Mouse (Mus musculus): Measurements from ENCODE around the gene Adam1b. TPM values are rescaled to one million over a fixed set of nuclear protein-coding genes. Genes with fewer than 3 reads are reported as not detected.
A peak's percentile ranks its signal among the peaks of the same experiment; 100 is the strongest.
"Not testable (repeated sequence)": the region's sequence is repeated elsewhere in the genome, so short reads cannot be mapped to it uniquely, and the experiment has no call there.

The Adam1b gene
- total and polyA plus RNA-seq, 2 experiments from 2014 or later = 0.14 TPM; not detected in 1

GRCm38 (mm10) chr5:121525774-121526450 is 22.7 kb upstream of the Adam1b start:
- no peak for TF ChIP-seq EP300 (IDR thresholded peaks at IDR 0.05; ENCODE audit: low read depth)
- no peak for TF ChIP-seq CTCF (IDR thresholded peaks at IDR 0.05; ENCODE audit: low read depth)
- 73% methylated on average over 14 of the region's 14 CpGs for WGBS
- ATAC-seq (ENCODE audit: insufficient read depth, low read depth) (peak; percentile 68), DNase-seq (ENCODE audit: low spot score) (peak; percentile 16)
- H3K9me3 ChIP-seq (replicated peaks; ENCODE audit: control insufficient read depth, low read length) = no peaks in the 10 kb centered on the region
- H3K4me1 ChIP-seq (ENCODE audit: control insufficient read depth, insufficient read depth) = no peaks in the 10 kb centered on the region
- no peak overlapping the region for H3K9ac ChIP-seq (replicated peaks; ENCODE audit: low read depth, low read length)
- no peak overlapping the region for H3K4me2 ChIP-seq (ENCODE audit: low read depth, low read length)
- H3K27me3 ChIP-seq (ENCODE audit: control insufficient read depth, insufficient read depth, low read length) = no peaks in the 10 kb centered on the region
- H3K4me3 ChIP-seq (ENCODE audit: low read depth, low read length) = no peak overlapping the region
- no peak overlapping the region for H3K27ac ChIP-seq (ENCODE audit: low read depth)
- peaks cover 84% of the 10 kb centered on the region for H3K36me3 ChIP-seq (replicated peaks; ENCODE audit: control insufficient read depth, insufficient read depth, low read length)

GRCm38 (mm10) chr5:121519758-121520157 is 16.5 kb upstream of the Adam1b start:
- not testable (repeated sequence) for H3K9me3 ChIP-seq (replicated peaks; ENCODE audit: control insufficient read depth, low read length); H3K4me2 ChIP-seq (ENCODE audit: low read depth, low read length); DNase-seq (ENCODE audit: low spot score); H3K4me3 ChIP-seq (ENCODE audit: low read depth, low read length); ATAC-seq (ENCODE audit: insufficient read depth, low read depth); H3K27ac ChIP-seq (ENCODE audit: low read depth); H3K4me1 ChIP-seq (ENCODE audit: control insufficient read depth, insufficient read depth); H3K9ac ChIP-seq (replicated peaks; ENCODE audit: low read depth, low read length); H3K27me3 ChIP-seq (ENCODE audit: control insufficient read depth, insufficient read depth, low read length)
- H3K36me3 ChIP-seq (replicated peaks; ENCODE audit: control insufficient read depth, insufficient read depth, low read length) = peaks cover 31% of the 10 kb centered on the region
- 89% methylated on average over 11 of the region's 17 CpGs for WGBS

- no peak overlapping the region for H3K9ac ChIP-seq (replicated peaks; ENCODE audit: low read depth, low read length)
- H3K36me3 ChIP-seq (replicated peaks; ENCODE audit: control insufficient read depth, insufficient read depth, low read length) = peaks cover 23% of the 10 kb centered on the region
- no peak for DNase-seq (ENCODE audit: low spot score)
- H3K4me3 ChIP-seq (ENCODE audit: low read depth, low read length) = no peak overlapping the region
- TF ChIP-seq CTCF (IDR thresholded peaks at IDR 0.05; ENCODE audit: low read depth) = no peak
- TF ChIP-seq EP300 (IDR thresholded peaks at IDR 0.05; ENCODE audit: low read depth) = no peak
- no peak overlapping the region for H3K4me2 ChIP-seq (ENCODE audit: low read depth, low read length)
- ATAC-seq (ENCODE audit: insufficient read depth, low read depth) = no peak
- 87% methylated on average over 9 of the region's 9 CpGs for WGBS
- H3K4me1 ChIP-seq (ENCODE audit: control insufficient read depth, insufficient read depth) = no peaks in the 10 kb centered on the region
- H3K27ac ChIP-seq (ENCODE audit: low read depth) = no peak overlapping the region
- no peaks in the 10 kb centered on the region for H3K27me3 ChIP-seq (ENCODE audit: control insufficient read depth, insufficient read depth, low read length)
- H3K9me3 ChIP-seq (replicated peaks; ENCODE audit: control insufficient read depth, low read length) = no peaks in the 10 kb centered on the region
These were observed 15.7 kb upstream of the Adam1b start for GRCm38 (mm10) chr5:121518983-121519382.

GRCm38 (mm10) chr5:121510009-121510408 is 6.8 kb upstream of the Adam1b start:
- TF ChIP-seq EP300 (IDR thresholded peaks at IDR 0.05; ENCODE audit: low read depth) (no peak), CTCF (IDR thresholded peaks at IDR 0.05; ENCODE audit: low read depth) (no peak)
- Histone ChIP-seq H3K9me3 (replicated peaks; ENCODE audit: control insufficient read depth, low read length) (no peaks in the 10 kb centered on the region), H3K9ac (replicated peaks; ENCODE audit: low read depth, low read length) (no peak overlapping the region), H3K27me3 (ENCODE audit: control insufficient read depth, insufficient read depth, low read length) (no peaks in the 10 kb centered on the region), H3K4me3 (ENCODE audit: low read depth, low read length) (no peak overlapping the region), H3K27ac (ENCODE audit: low read depth) (no peak overlapping the region), H3K36me3 (replicated peaks; ENCODE audit: control insufficient read depth, insufficient read depth, low read length) (no peaks in the 10 kb centered on the region), H3K4me2 (ENCODE audit: low read depth, low read length) (no peak overlapping the region), H3K4me1 (ENCODE audit: control insufficient read depth, insufficient read depth) (peaks cover 5% of the 10 kb centered on the region; the same call in 1 of the 2 replicates)
- no peak for ATAC-seq (ENCODE audit: insufficient read depth, low read depth)
- no peak for DNase-seq (ENCODE audit: low spot score)
- WGBS = 74% methylated on average over 7 of the region's 7 CpGs

- H3K4me3 ChIP-seq (ENCODE audit: low read depth, low read length) = no peak overlapping the region
- 93% methylated on average over 1 of the region's 1 CpGs for WGBS
- H3K27me3 ChIP-seq (ENCODE audit: control insufficient read depth, insufficient read depth, low read length) = no peaks in the 10 kb centered on the region
- peaks cover 5% of the 10 kb centered on the region; the same call in 1 of the 2 replicates for H3K4me1 ChIP-seq (ENCODE audit: control insufficient read depth, insufficient read depth)
- ATAC-seq (ENCODE audit: insufficient read depth, low read depth) = no peak
- H3K9ac ChIP-seq (replicated peaks; ENCODE audit: low read depth, low read length) = no peak overlapping the region
- no peak overlapping the region for H3K4me2 ChIP-seq (ENCODE audit: low read depth, low read length)
- no peak overlapping the region for H3K27ac ChIP-seq (ENCODE audit: low read depth)
- no peaks in the 10 kb centered on the region for H3K9me3 ChIP-seq (replicated peaks; ENCODE audit: control insufficient read depth, low read length)
- no peaks in the 10 kb centered on the region for H3K36me3 ChIP-seq (replicated peaks; ENCODE audit: control insufficient read depth, insufficient read depth, low read length)
- TF ChIP-seq CTCF (IDR thresholded peaks at IDR 0.05; ENCODE audit: low read depth) (no peak), EP300 (IDR thresholded peaks at IDR 0.05; ENCODE audit: low read depth) (no peak)
- DNase-seq (ENCODE audit: low spot score) = no peak
These were observed 3.6 kb upstream of the Adam1b start for GRCm38 (mm10) chr5:121506846-121507245.

- not testable (repeated sequence) for H3K27ac ChIP-seq (ENCODE audit: low read depth); H3K9me3 ChIP-seq (replicated peaks; ENCODE audit: control insufficient read depth, low read length); H3K4me1 ChIP-seq (ENCODE audit: control insufficient read depth, insufficient read depth); H3K36me3 ChIP-seq (replicated peaks; ENCODE audit: control insufficient read depth, insufficient read depth, low read length); H3K4me3 ChIP-seq (ENCODE audit: low read depth, low read length); H3K27me3 ChIP-seq (ENCODE audit: control insufficient read depth, insufficient read depth, low read length); DNase-seq (ENCODE audit: low spot score); ATAC-seq (ENCODE audit: insufficient read depth, low read depth); H3K4me2 ChIP-seq (ENCODE audit: low read depth, low read length); H3K9ac ChIP-seq (replicated peaks; ENCODE audit: low read depth, low read length)
- 59% methylated on average over 10 of the region's 17 CpGs for WGBS
These were observed 1.7 kb downstream of the Adam1b start for GRCm38 (mm10) chr5:121501424-121501996.
